Mouse (Mus musculus): ENCODE data around the gene Eif2b3.

Eif2b3 gene

GRCm38 (mm10) chr4:117017738-117018137 is 1.5 kb upstream of the Eif2b3 start:
- DNase-seq: no peak

- no peak for DNase-seq
These were observed 875 bp upstream of the Eif2b3 start for GRCm38 (mm10) chr4:117018327-117018726.

- no peak for DNase-seq
These were observed 4.3 kb downstream of the Eif2b3 start for GRCm38 (mm10) chr4:117023469-117023868.

GRCm38 (mm10) chr4:117031105-117031504 is 11.9 kb downstream of the Eif2b3 start:
- no peak for DNase-seq

GRCm38 (mm10) chr4:117039925-117040687 is 20.9 kb downstream of the Eif2b3 start:
- no peak for DNase-seq

- no peak for DNase-seq
These were observed 21.6 kb downstream of the Eif2b3 start for GRCm38 (mm10) chr4:117040791-117041190.

- DNase-seq: no peak
These were observed 22.1 kb downstream of the Eif2b3 start for GRCm38 (mm10) chr4:117041283-117041721.

GRCm38 (mm10) chr4:117048836-117049235 is 29.6 kb downstream of the Eif2b3 start:
- no peak for DNase-seq

GRCm38 (mm10) chr4:117049485-117049884 is 30.3 kb downstream of the Eif2b3 start:
- DNase-seq: no peak

GRCm38 (mm10) chr4:117052626-117053025 is 33.4 kb downstream of the Eif2b3 start:
- DNase-seq: no peak

- no peak for DNase-seq
These were observed 34.8 kb downstream of the Eif2b3 start for GRCm38 (mm10) chr4:117053956-117054355.

GRCm38 (mm10) chr4:117056102-117056501 is 36.9 kb downstream of the Eif2b3 start:
- peak; percentile 89 for DNase-seq

- DNase-seq: peak; percentile 27
These were observed 37.3 kb downstream of the Eif2b3 start for GRCm38 (mm10) chr4:117056514-117056913.

- peak; percentile 73 for DNase-seq
These were observed 39.3 kb downstream of the Eif2b3 start for GRCm38 (mm10) chr4:117058512-117058911.

- no peak for DNase-seq
These were observed 43.6 kb downstream of the Eif2b3 start for GRCm38 (mm10) chr4:117062700-117063390.

- no peak for DNase-seq
These were observed 48.8 kb downstream of the Eif2b3 start for GRCm38 (mm10) chr4:117068035-117068434.

GRCm38 (mm10) chr4:117069647-117070046 is 50.4 kb downstream of the Eif2b3 start:
- DNase-seq: no peak

GRCm38 (mm10) chr4:117070624-117071023 is 51.4 kb downstream of the Eif2b3 start:
- no peak for DNase-seq

GRCm38 (mm10) chr4:117071183-117071582 is 52.0 kb downstream of the Eif2b3 start:
- no peak for DNase-seq

GRCm38 (mm10) chr4:117087948-117088640 is 68.9 kb downstream of the Eif2b3 start:
- DNase-seq: no peak

- DNase-seq: peak; percentile 56
These were observed 71.4 kb downstream of the Eif2b3 start for GRCm38 (mm10) chr4:117090586-117090985.

- DNase-seq: no peak
These were observed 75.6 kb downstream of the Eif2b3 start for GRCm38 (mm10) chr4:117094626-117095361.
